Mouse (Mus musculus): ENCODE results near the gene Sgip1. TPM values are rescaled to one million over a fixed set of nuclear protein-coding genes. Genes with fewer than 3 reads are reported as not detected.

The Sgip1 gene
- polyA plus RNA-seq, 1 experiment = not detected

GRCm38 (mm10) chr4:102771598-102772357, 30.7 kb downstream of the Sgip1 start:
- WGBS = 61% methylated on average over 5 of the region's 5 CpGs
- peaks cover 14% of the 10 kb centered on the region for H3K4me1 ChIP-seq (ENCODE audit: control insufficient read depth, insufficient read depth, low read length)
- H3K27ac ChIP-seq (ENCODE audit: insufficient read depth, low read depth, low read length) = no peak overlapping the region
- TF ChIP-seq CTCF (IDR thresholded peaks at IDR 0.05; ENCODE audit: insufficient read depth, low read depth, low read length) = no peak
- no peak for TF ChIP-seq POLR2A (IDR thresholded peaks at IDR 0.05; ENCODE audit: insufficient read depth, low read depth, low read length)
- H3K4me3 ChIP-seq (ENCODE audit: insufficient read depth, low read depth, low read length) = no peak overlapping the region

GRCm38 (mm10) chr4:102773225-102773624, 32.1 kb downstream of the Sgip1 start:
- no peak overlapping the region for H3K27ac ChIP-seq (ENCODE audit: insufficient read depth, low read depth, low read length)
- no peak overlapping the region for H3K4me3 ChIP-seq (ENCODE audit: insufficient read depth, low read depth, low read length)
- WGBS = 82% methylated on average over 3 of the region's 3 CpGs
- TF ChIP-seq POLR2A (IDR thresholded peaks at IDR 0.05; ENCODE audit: insufficient read depth, low read depth, low read length) (no peak), CTCF (IDR thresholded peaks at IDR 0.05; ENCODE audit: insufficient read depth, low read depth, low read length) (no peak)
- peaks cover 16% of the 10 kb centered on the region for H3K4me1 ChIP-seq (ENCODE audit: control insufficient read depth, insufficient read depth, low read length)

- Histone ChIP-seq H3K4me3 (ENCODE audit: insufficient read depth, low read depth, low read length) (no peak overlapping the region), H3K27ac (ENCODE audit: insufficient read depth, low read depth, low read length) (no peak overlapping the region), H3K4me1 (ENCODE audit: control insufficient read depth, insufficient read depth, low read length) (peaks cover 17% of the 10 kb centered on the region)
- TF ChIP-seq POLR2A (IDR thresholded peaks at IDR 0.05; ENCODE audit: insufficient read depth, low read depth, low read length) = no peak
- no peak for TF ChIP-seq CTCF (IDR thresholded peaks at IDR 0.05; ENCODE audit: insufficient read depth, low read depth, low read length)
- WGBS = 97% methylated on average over 1 of the region's 1 CpGs
Observed at GRCm38 (mm10) chr4:102773841-102774240, 32.7 kb downstream of the Sgip1 start.

- H3K27ac ChIP-seq (ENCODE audit: insufficient read depth, low read depth, low read length) = no peak overlapping the region
- peaks cover 22% of the 10 kb centered on the region for H3K4me1 ChIP-seq (ENCODE audit: control insufficient read depth, insufficient read depth, low read length)
- H3K4me3 ChIP-seq (ENCODE audit: insufficient read depth, low read depth, low read length) = no peak overlapping the region
- 53% methylated on average over 1 of the region's 1 CpGs for WGBS
- TF ChIP-seq CTCF (IDR thresholded peaks at IDR 0.05; ENCODE audit: insufficient read depth, low read depth, low read length) (no peak), POLR2A (IDR thresholded peaks at IDR 0.05; ENCODE audit: insufficient read depth, low read depth, low read length) (no peak)
Observed at GRCm38 (mm10) chr4:102774549-102774948, 33.5 kb downstream of the Sgip1 start.

- Histone ChIP-seq H3K4me3 (ENCODE audit: insufficient read depth, low read depth, low read length) (no peak overlapping the region), H3K27ac (ENCODE audit: insufficient read depth, low read depth, low read length) (no peak overlapping the region), H3K4me1 (ENCODE audit: control insufficient read depth, insufficient read depth, low read length) (peaks cover 26% of the 10 kb centered on the region)
- WGBS = 38% methylated on average over 2 of the region's 2 CpGs
- TF ChIP-seq CTCF (IDR thresholded peaks at IDR 0.05; ENCODE audit: insufficient read depth, low read depth, low read length) (no peak), POLR2A (IDR thresholded peaks at IDR 0.05; ENCODE audit: insufficient read depth, low read depth, low read length) (no peak)
Observed at GRCm38 (mm10) chr4:102775596-102776270, 34.6 kb downstream of the Sgip1 start.

- WGBS = 65% methylated on average over 6 of the region's 6 CpGs
- peak overlapping the region; percentile 52; the same call in 1 of the 2 replicates for H3K27ac ChIP-seq (ENCODE audit: insufficient read depth, low read depth, low read length)
- peaks cover 32% of the 10 kb centered on the region for H3K4me1 ChIP-seq (ENCODE audit: control insufficient read depth, insufficient read depth, low read length)
- no peak overlapping the region for H3K4me3 ChIP-seq (ENCODE audit: insufficient read depth, low read depth, low read length)
- TF ChIP-seq CTCF (IDR thresholded peaks at IDR 0.05; ENCODE audit: insufficient read depth, low read depth, low read length) (no peak), POLR2A (IDR thresholded peaks at IDR 0.05; ENCODE audit: insufficient read depth, low read depth, low read length) (no peak)
Observed at GRCm38 (mm10) chr4:102779902-102780301, 38.8 kb downstream of the Sgip1 start.

GRCm38 (mm10) chr4:102783063-102783748, 42.1 kb downstream of the Sgip1 start:
- no peak overlapping the region for H3K4me3 ChIP-seq (ENCODE audit: insufficient read depth, low read depth, low read length)
- 33% methylated on average over 7 of the region's 7 CpGs for WGBS
- peaks cover 29% of the 10 kb centered on the region for H3K4me1 ChIP-seq (ENCODE audit: control insufficient read depth, insufficient read depth, low read length)
- H3K27ac ChIP-seq (ENCODE audit: insufficient read depth, low read depth, low read length) = peak overlapping the region; percentile 27
- no peak for TF ChIP-seq POLR2A (IDR thresholded peaks at IDR 0.05; ENCODE audit: insufficient read depth, low read depth, low read length)
- no peak for TF ChIP-seq CTCF (IDR thresholded peaks at IDR 0.05; ENCODE audit: insufficient read depth, low read depth, low read length)

- H3K27ac ChIP-seq (ENCODE audit: insufficient read depth, low read depth, low read length) = no peak overlapping the region
- TF ChIP-seq CTCF (IDR thresholded peaks at IDR 0.05; ENCODE audit: insufficient read depth, low read depth, low read length) = no peak
- TF ChIP-seq POLR2A (IDR thresholded peaks at IDR 0.05; ENCODE audit: insufficient read depth, low read depth, low read length) = no peak
- no peak overlapping the region for H3K4me3 ChIP-seq (ENCODE audit: insufficient read depth, low read depth, low read length)
- 77% methylated on average over 4 of the region's 4 CpGs for WGBS
- peaks cover 20% of the 10 kb centered on the region for H3K4me1 ChIP-seq (ENCODE audit: control insufficient read depth, insufficient read depth, low read length)
Observed at GRCm38 (mm10) chr4:102785158-102785557, 44.1 kb downstream of the Sgip1 start.
